Mouse (Mus musculus) MEL (cell line): Measurements from ENCODE around the gene Map6. TPM values are rescaled to one million over a fixed set of nuclear protein-coding genes. Genes with fewer than 3 reads are reported as not detected.

Source experiments
- DNase-seq: peaks from one replicate; pipeline ENCODE4 v3.0.0; 2011; ENCODE audit warnings: low read depth, low spot score
- H3K27ac ChIP-seq: 2 replicates; pipeline ENCODE4 v1.5.1; 2012; ENCODE audit warnings: low read depth, mild to moderate bottlenecking, control low read depth, low read length, moderate library complexity; ENCODE audit not compliant: control insufficient read depth
- H3K27me3 ChIP-seq, 2 experiments: fragments of 150-350 bp in 1 of 2; sonication (generic) in 1 of 2; 2 replicates each; pipeline ENCODE4 v1.6.1; 2012; ENCODE audit warnings: low read length in 2 of 2, mild to moderate bottlenecking in 2 of 2, improper control_type of control experiment in 1 of 2, moderate library complexity in 1 of 2; ENCODE audit not compliant: insufficient read depth in 2 of 2, control insufficient read depth in 1 of 2
- H3K36me3 ChIP-seq, 2 experiments: 2 replicates each; pipeline ENCODE4 v1.6.1; 2012 to 2014; ENCODE audit warnings: low read length in 2 of 2, improper control_type of control experiment in 1 of 2, inconsistent platforms in 1 of 2, mild to moderate bottlenecking in 1 of 2; ENCODE audit not compliant: insufficient read depth in 2 of 2, control insufficient read depth in 1 of 2
- H3K4me1 ChIP-seq, 2 experiments: fragments of 150-350 bp in 1 of 2; sonication (generic) in 1 of 2; 2 replicates each; pipeline ENCODE4 v1.6.1; 2012; ENCODE audit warnings: low read length in 2 of 2, improper control_type of control experiment in 1 of 2, mild to moderate bottlenecking in 1 of 2; ENCODE audit not compliant: insufficient read depth in 2 of 2, control insufficient read depth in 1 of 2
- H3K4me3 ChIP-seq, 2 experiments: fragments of 150-350 bp in 1 of 2; sonication (generic) in 1 of 2; 2 replicates each; pipeline ENCODE4 v1.5.1; 2012; ENCODE audit warnings: low read depth in 2 of 2, low read length in 2 of 2, mild to moderate bottlenecking in 2 of 2, moderate library complexity in 2 of 2, control low read depth in 1 of 2, improper control_type of control experiment in 1 of 2; ENCODE audit not compliant: control insufficient read depth in 1 of 2, insufficient read depth in 1 of 2
- H3K79me2 ChIP-seq: 2 replicates; pipeline ENCODE4 v1.6.1; 2012; ENCODE audit warnings: mild to moderate bottlenecking, low read length, moderate library complexity; ENCODE audit not compliant: control insufficient read depth, poor library complexity, insufficient read depth
- H3K9ac ChIP-seq: 2 replicates; pipeline ENCODE4 v1.6.1; 2012; ENCODE audit warnings: low read depth, mild to moderate bottlenecking, control low read depth, low read length, moderate library complexity; ENCODE audit not compliant: control insufficient read depth, poor library complexity, severe bottlenecking
- H3K9me3 ChIP-seq: fragments of 150-350 bp; sonication (generic); replicated peaks from 2 replicates; pipeline ENCODE4 v1.6.1; 2012; ENCODE audit warnings: mild to moderate bottlenecking, low read length, improper control_type of control experiment, moderate library complexity; ENCODE audit not compliant: insufficient read depth
- BHLHE40 ChIP-seq: IDR thresholded peaks from 2 replicates; pipeline ENCODE4 v1.6.1; 2012; ENCODE audit warnings: low read depth, mild to moderate bottlenecking, inconsistent platforms, low read length, improper control_type of control experiment, borderline replicate concordance
- CHD1 ChIP-seq: IDR thresholded peaks from 2 replicates; pipeline ENCODE4 v1.6.1; 2012; ENCODE audit warnings: low read depth, mild to moderate bottlenecking, inconsistent platforms, low read length, improper control_type of control experiment
- CHD2 ChIP-seq: IDR thresholded peaks from 2 replicates; pipeline ENCODE4 v1.6.1; 2011; ENCODE audit warnings: low read length, improper control_type of control experiment
- ETS1 ChIP-seq: IDR thresholded peaks from 2 replicates; pipeline ENCODE4 v1.6.1; 2012; ENCODE audit warnings: low read depth, mild to moderate bottlenecking, inconsistent platforms, low read length, improper control_type of control experiment, moderate library complexity
- JUND ChIP-seq: IDR thresholded peaks from 2 replicates; pipeline ENCODE4 v1.6.1; 2011; ENCODE audit warnings: low read depth, mild to moderate bottlenecking, improper control_type of control experiment, low read length
- MEF2A ChIP-seq: IDR thresholded peaks from 2 replicates; pipeline ENCODE4 v1.6.1; 2014; ENCODE audit warnings: low read depth, mild to moderate bottlenecking, inconsistent platforms, low read length, improper control_type of control experiment; ENCODE audit not compliant: poor library complexity, insufficient replicate concordance, severe bottlenecking; ENCODE audit errors: extremely low read depth
- MXI1 ChIP-seq: IDR thresholded peaks from 2 replicates; pipeline ENCODE4 v1.6.1; 2011; ENCODE audit warnings: mild to moderate bottlenecking, low read depth, low read length, improper control_type of control experiment
- MYB ChIP-seq: IDR thresholded peaks from 2 replicates; pipeline ENCODE4 v1.6.1; 2011; ENCODE audit warnings: mild to moderate bottlenecking, low read depth, low read length, improper control_type of control experiment
- MYC ChIP-seq: IDR thresholded peaks from 2 replicates; pipeline ENCODE4 v1.6.1; 2011; ENCODE audit warnings: low read depth, mild to moderate bottlenecking, low read length, improper control_type of control experiment, moderate library complexity
- NELFE ChIP-seq: IDR thresholded peaks from 2 replicates; pipeline ENCODE4 v1.6.1; 2011; ENCODE audit warnings: low read depth, low read length, improper control_type of control experiment
- POLR2AphosphoS2 ChIP-seq: IDR thresholded peaks from 2 replicates; pipeline ENCODE4 v1.6.1; 2011; ENCODE audit warnings: low read length, improper control_type of control experiment
- RAD21 ChIP-seq: IDR thresholded peaks from 2 replicates; pipeline ENCODE4 v1.6.1; 2011; ENCODE audit warnings: mild to moderate bottlenecking, low read depth, low read length, improper control_type of control experiment
- TAL1 ChIP-seq: IDR thresholded peaks from 2 replicates; pipeline ENCODE4 v1.6.1; 2012; ENCODE audit warnings: mild to moderate bottlenecking, inconsistent platforms, low read length, moderate library complexity, mixed read lengths
- USF1 ChIP-seq: IDR thresholded peaks from 2 replicates; pipeline ENCODE4 v1.6.1; 2014; ENCODE audit warnings: low read depth, mild to moderate bottlenecking, inconsistent platforms, low read length, improper control_type of control experiment, moderate library complexity
- ZC3H11A ChIP-seq: IDR thresholded peaks from 2 replicates; pipeline ENCODE4 v1.6.1; 2012; ENCODE audit warnings: low read depth, mild to moderate bottlenecking, inconsistent platforms, low read length, improper control_type of control experiment
- ZMIZ1 ChIP-seq: IDR thresholded peaks from 2 replicates; pipeline ENCODE4 v1.6.1; 2012; ENCODE audit warnings: low read depth, mild to moderate bottlenecking, inconsistent platforms, low read length, improper control_type of control experiment, moderate library complexity
- polyA plus RNA-seq, 2 experiments: library from polyadenylated mRNA; stranded (reverse) in 1 of 2; unstranded in 1 of 2; fragments of >175 nt in 1 of 2; fragments of >200 nt in 1 of 2; gene quantifications; 2 replicates each; pipeline versions ENCODE4 v1.2.1 to v1.2.4; 2012; ENCODE audit warnings: low replicate concordance in 2 of 2, low read depth in 1 of 2; ENCODE audit not compliant: insufficient read length in 2 of 2, insufficient read depth in 1 of 2, missing spikeins in 1 of 2
- total RNA-seq: library from RNA; depleted of rRNA; stranded (reverse); fragments of 300-350 nt; gene quantifications from 2 replicates; pipeline ENCODE4 v1.2.3, GENCODE M21; 2012

The Map6 gene
- total and polyA plus RNA-seq, 3 experiments = not detected

- H3K9ac ChIP-seq = no peak overlapping the region
These were observed 1.3 kb downstream of the Map6 start for GRCm38 (mm10) chr7:99268506-99268900.

GRCm38 (mm10) chr7:99268951-99269945 lies 2.0 kb downstream of the Map6 start:
- H3K9ac ChIP-seq = no peak overlapping the region
- no peak for TF ChIP-seq ZC3H11A
- TF ChIP-seq MYC = no peak
- TF ChIP-seq ZMIZ1 = no peak
- no peak for TF ChIP-seq BHLHE40
- no peak for TF ChIP-seq MXI1
- TF ChIP-seq CHD2 = no peak
- no peak for TF ChIP-seq CHD1
- no peak for TF ChIP-seq MYB
- no peak for TF ChIP-seq POLR2AphosphoS2
- no peak for TF ChIP-seq MEF2A
- no peak for TF ChIP-seq ETS1
- TF ChIP-seq NELFE = no peak
- TF ChIP-seq USF1 = no peak
- no peak for TF ChIP-seq JUND
- TF ChIP-seq, all 39 proteins: peak for 0
- Histone ChIP-seq H3K4me3 (no peak overlapping the region), H3K9me3 (no peaks in the 10 kb centered on the region), H3K36me3 (no peaks in the 10 kb centered on the region), H3K79me2 (no peaks in the 10 kb centered on the region), H3K4me1 (no peaks in the 10 kb centered on the region), H3K27ac (no peak overlapping the region), H3K27me3 (peaks cover 2 to 8% of the 10 kb centered on the region in 2 experiments; a peak in 3 of 4 replicates)
- no peak for DNase-seq

More at GRCm38 (mm10) chr7:99268506-99268900, 1.3 kb downstream of the Map6 start:
- no peaks in the 10 kb centered on the region for H3K9me3 ChIP-seq
- DNase-seq = no peak
- TF ChIP-seq RAD21 (no peak), TAL1 (no peak), ZC3H11A (no peak)
- no peaks in the 10 kb centered on the region for H3K79me2 ChIP-seq
- H3K27ac ChIP-seq = no peak overlapping the region
- H3K4me1 ChIP-seq = no peaks in the 10 kb centered on the region
- H3K27me3 ChIP-seq = peaks cover 2 to 4% of the 10 kb centered on the region in 2 experiments; a peak in 3 of 4 replicates
- no peaks in the 10 kb centered on the region for H3K36me3 ChIP-seq
- no peak overlapping the region for H3K4me3 ChIP-seq
